Mouse (Mus musculus) C2C12 (cell line): ENCODE data around the gene Aanat. TPM values are rescaled to one million over a fixed set of nuclear protein-coding genes. Genes with fewer than 3 reads are reported as not detected.
A peak's percentile ranks its signal among the peaks of the same experiment; 100 is the strongest.

Experiments
- H3K27me3 ChIP-seq: one replicate; pipeline ENCODE4 v1.6.1; 2011; ENCODE audit not compliant: control insufficient read depth, insufficient read depth, insufficient read length
- H3K36me3 ChIP-seq: one replicate; pipeline ENCODE4 v1.6.1; 2011; ENCODE audit not compliant: control insufficient read depth, insufficient read depth
- H3K4me3 ChIP-seq: one replicate; pipeline ENCODE4 v1.5.1; 2011; ENCODE audit warnings: mild to moderate bottlenecking, control low read depth; ENCODE audit not compliant: poor library complexity, insufficient read depth, severe bottlenecking
- H3K79me2 ChIP-seq: one replicate; pipeline ENCODE4 v1.6.1; 2011; ENCODE audit not compliant: control insufficient read depth, insufficient read depth
- H3K79me3 ChIP-seq: one replicate; pipeline ENCODE4 v1.6.1; 2011; ENCODE audit warnings: low read depth, control low read depth
- H3ac ChIP-seq: one replicate; pipeline ENCODE3; 2011; ENCODE audit warnings: low read depth; ENCODE audit not compliant: control insufficient read depth, insufficient read length
- CEBPB ChIP-seq: IDR thresholded peaks from one replicate; pipeline ENCODE4 v1.6.1; 2011; ENCODE audit warnings: low read depth, mild to moderate bottlenecking, control low read depth, moderate library complexity
- CTCF ChIP-seq: IDR thresholded peaks from one replicate; pipeline ENCODE4 v1.5.1; 2011; ENCODE audit not compliant: control insufficient read depth, insufficient read depth, insufficient read length
- FOSL1 ChIP-seq: IDR thresholded peaks from one replicate; pipeline ENCODE4 v1.8.0; 2011; ENCODE audit warnings: mild to moderate bottlenecking, low read length; ENCODE audit not compliant: poor library complexity, insufficient read depth, severe bottlenecking
- MAX ChIP-seq: IDR thresholded peaks from one replicate; pipeline ENCODE4 v1.6.1; 2011; ENCODE audit warnings: mild to moderate bottlenecking, control low read depth
- MYOD1 ChIP-seq: IDR thresholded peaks from one replicate; pipeline ENCODE4 v1.6.1; 2011; ENCODE audit warnings: low read depth; ENCODE audit not compliant: control insufficient read depth, insufficient read length
- MYOG ChIP-seq: IDR thresholded peaks from one replicate; pipeline ENCODE4 v1.6.1; 2011; ENCODE audit not compliant: control insufficient read depth, insufficient read length; ENCODE audit errors: extremely low read depth
- USF1 ChIP-seq: IDR thresholded peaks from one replicate; pipeline ENCODE4 v1.6.1; 2011; ENCODE audit warnings: low read depth, mild to moderate bottlenecking, control low read depth, moderate library complexity
- polyA plus RNA-seq: library from polyadenylated mRNA; unstranded; fragments of >200 nt; fragmentation: generic; extraction: Trizol; gene quantifications from one replicate; pipeline ENCODE4 v1.2.1, GENCODE M21; 2012; ENCODE audit warnings: missing spikeins

Gene Aanat
- polyA plus RNA-seq, 1 experiment, result not detected

DNA sequence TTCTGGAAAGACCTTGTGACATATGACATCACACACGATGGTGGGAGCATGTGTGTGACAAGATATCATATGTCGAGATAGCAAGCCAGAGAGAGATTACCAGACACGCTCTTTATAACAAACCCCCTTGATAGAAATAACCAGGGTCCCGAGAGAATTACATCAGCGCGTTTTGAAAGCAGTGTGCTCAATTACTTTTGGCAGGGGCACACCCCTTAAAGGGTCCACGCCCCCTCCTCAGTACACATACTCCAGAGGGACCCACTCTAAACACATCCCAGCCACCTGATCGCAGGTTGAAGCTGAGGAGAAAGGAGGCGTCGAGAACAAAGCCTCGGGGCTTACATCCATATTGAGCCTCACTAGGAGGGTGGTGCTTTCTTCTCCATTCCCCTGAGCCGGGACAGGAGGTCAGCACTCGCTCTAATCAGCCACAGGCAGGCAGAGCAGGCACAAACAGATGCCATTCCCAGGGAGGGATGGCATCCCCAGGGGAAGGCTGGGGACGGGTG is 2.8 kb downstream of the Aanat start:
- H3K79me2 ChIP-seq, result no peaks in the 10 kb centered on the region
- H3K4me3 ChIP-seq, result no peak overlapping the region
- H3K27me3 ChIP-seq, result no peaks in the 10 kb centered on the region
- H3K36me3 ChIP-seq, result no peaks in the 10 kb centered on the region
- TF ChIP-seq CEBPB (no peak), MYOD1 (no peak), MAX (no peak), FOSL1 (no peak), USF1 (no peak), MYOG (no peak)
- H3ac ChIP-seq, result no peak overlapping the region
- no peaks in the 10 kb centered on the region for H3K79me3 ChIP-seq

DNA sequence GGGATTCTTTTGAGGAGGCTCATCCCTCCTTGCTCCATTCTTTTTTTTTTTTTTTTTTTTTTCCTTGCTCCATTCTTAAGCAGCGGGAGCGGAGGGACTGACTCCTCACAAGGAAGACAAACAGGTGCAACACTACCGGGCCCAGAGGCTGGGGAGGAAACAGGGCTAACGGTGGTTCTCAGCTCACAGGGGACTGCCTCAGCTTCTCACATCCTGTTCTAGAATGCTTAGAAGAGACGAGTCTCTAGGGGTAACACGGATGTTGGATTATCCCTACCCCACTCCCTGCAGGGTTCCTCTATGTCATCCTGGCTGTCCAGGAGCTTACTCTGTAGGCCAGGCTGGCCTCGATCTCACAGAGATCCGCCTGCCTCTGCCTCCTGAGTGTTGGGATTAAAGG is 3.3 kb downstream of the Aanat start:
- Histone ChIP-seq H3K4me3 (no peak overlapping the region), H3K27me3 (no peaks in the 10 kb centered on the region), H3ac (no peak overlapping the region), H3K36me3 (no peaks in the 10 kb centered on the region), H3K79me3 (no peaks in the 10 kb centered on the region), H3K79me2 (no peaks in the 10 kb centered on the region)
- no peak for TF ChIP-seq CEBPB

DNA sequence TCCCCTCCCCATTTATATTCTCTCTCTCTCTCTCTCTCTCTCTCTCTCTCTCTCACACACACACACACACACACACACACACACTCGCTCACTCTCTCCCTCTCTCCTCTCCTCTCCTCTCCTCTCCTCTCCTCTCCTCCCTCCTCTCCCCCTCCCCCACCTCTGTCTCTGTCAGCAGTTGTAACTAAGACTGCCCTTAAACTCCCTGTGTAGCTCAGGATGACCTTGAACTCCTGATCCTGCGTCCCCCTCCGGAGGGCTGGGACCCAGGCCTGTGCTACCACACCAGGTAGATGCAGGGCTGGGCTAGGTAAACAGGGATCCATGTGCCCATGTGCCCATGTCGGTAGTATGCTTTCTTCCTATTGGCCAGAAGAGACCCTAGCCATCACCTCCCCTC is 5.4 kb downstream of the Aanat start:
- TF ChIP-seq MYOD1 (no peak), MYOG (no peak), FOSL1 (no peak), CEBPB (no peak), MAX (no peak), USF1 (no peak), CTCF (no peak)
- H3ac ChIP-seq, result no peak overlapping the region
- H3K27me3 ChIP-seq, result no peaks in the 10 kb centered on the region
- H3K4me3 ChIP-seq, result no peak overlapping the region
- no peaks in the 10 kb centered on the region for H3K79me3 ChIP-seq
- H3K79me2 ChIP-seq, result no peaks in the 10 kb centered on the region
- H3K36me3 ChIP-seq, result no peaks in the 10 kb centered on the region

DNA sequence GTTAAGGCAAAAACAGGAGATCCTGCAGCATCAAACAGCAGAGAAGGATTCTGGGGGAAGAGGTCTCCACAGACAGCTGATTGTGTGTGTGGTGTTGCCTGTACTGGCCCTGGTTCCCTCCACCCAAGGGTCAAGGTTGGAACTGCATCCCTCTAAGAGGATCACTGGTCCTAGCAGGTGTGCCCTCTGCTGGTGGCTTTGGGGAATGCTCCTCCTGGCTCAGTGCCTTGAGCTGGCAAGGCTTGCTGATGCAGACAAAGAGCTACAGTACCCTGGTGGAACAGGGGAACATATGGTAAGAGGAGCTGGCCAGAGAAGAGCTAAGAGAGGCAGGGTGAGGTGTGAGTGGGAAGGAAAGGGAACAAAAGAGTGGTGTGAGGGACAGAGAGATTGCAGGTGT is 6.2 kb downstream of the Aanat start:
- TF ChIP-seq MAX, result no peak
- peak; percentile 96 for TF ChIP-seq CTCF
- Histone ChIP-seq H3K79me2 (no peaks in the 10 kb centered on the region), H3ac (no peak overlapping the region), H3K79me3 (no peaks in the 10 kb centered on the region), H3K27me3 (no peaks in the 10 kb centered on the region), H3K4me3 (no peak overlapping the region), H3K36me3 (no peaks in the 10 kb centered on the region)

DNA sequence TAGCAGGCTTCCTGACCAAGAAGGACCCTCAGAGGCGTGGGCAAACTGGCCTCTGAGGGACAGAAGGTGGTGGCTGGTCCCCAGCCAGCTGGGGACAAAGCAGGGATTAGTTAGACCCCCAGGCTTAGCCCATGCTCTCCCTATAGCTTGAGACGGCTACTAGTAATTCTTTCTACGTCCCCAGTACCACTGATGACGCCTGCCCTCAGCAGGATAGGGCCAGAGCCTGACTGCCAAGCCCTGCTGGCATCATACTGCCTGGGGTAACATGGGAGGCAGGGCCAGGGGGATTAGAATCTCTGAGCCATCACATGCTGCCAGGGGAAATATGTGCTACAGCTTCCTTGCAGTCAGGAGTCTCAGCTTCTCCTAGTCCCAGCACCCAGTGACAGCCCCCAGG is 7.1 kb downstream of the Aanat start:
- Histone ChIP-seq H3K36me3 (no peaks in the 10 kb centered on the region), H3K79me3 (no peaks in the 10 kb centered on the region)
- TF ChIP-seq FOSL1, result no peak
- no peak for TF ChIP-seq MYOD1
- no peak for TF ChIP-seq CEBPB
- TF ChIP-seq MYOG, result no peak
- TF ChIP-seq USF1, result no peak
- no peak for TF ChIP-seq CTCF
- no peak for TF ChIP-seq MAX

DNA sequence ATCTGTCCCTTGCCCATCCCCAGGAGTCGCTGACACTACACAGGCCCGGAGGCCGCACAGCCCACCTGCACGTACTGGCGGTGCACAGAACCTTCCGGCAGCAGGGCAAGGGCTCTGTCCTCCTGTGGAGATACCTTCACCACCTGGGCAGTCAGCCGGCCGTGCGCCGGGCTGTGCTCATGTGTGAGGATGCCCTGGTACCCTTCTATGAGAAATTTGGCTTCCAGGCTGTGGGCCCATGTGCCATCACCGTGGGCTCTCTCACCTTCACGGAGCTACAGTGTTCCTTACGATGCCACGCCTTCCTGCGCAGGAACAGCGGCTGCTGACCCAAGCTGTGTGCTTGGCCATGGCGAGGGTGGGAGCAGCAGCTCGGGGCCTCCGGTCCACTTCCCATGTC is 10.5 kb downstream of the Aanat start:
- TF ChIP-seq CTCF, result no peak
- no peak for TF ChIP-seq MYOG
- TF ChIP-seq MAX, result no peak
- TF ChIP-seq USF1, result no peak
- TF ChIP-seq MYOD1, result no peak
- TF ChIP-seq CEBPB, result no peak
- TF ChIP-seq FOSL1, result no peak
- H3K36me3 ChIP-seq, result no peaks in the 10 kb centered on the region
- no peaks in the 10 kb centered on the region for H3K27me3 ChIP-seq
- no peaks in the 10 kb centered on the region for H3K79me2 ChIP-seq
- no peak overlapping the region for H3K4me3 ChIP-seq
- no peaks in the 10 kb centered on the region for H3K79me3 ChIP-seq
- H3ac ChIP-seq, result no peak overlapping the region

More for the DNA sequence above, 7.1 kb downstream of the Aanat start:
- Histone ChIP-seq H3ac (no peak overlapping the region), H3K79me2 (no peaks in the 10 kb centered on the region), H3K27me3 (no peaks in the 10 kb centered on the region), H3K4me3 (no peak overlapping the region)
